Mouse (Mus musculus) frontal cortex, postnatal 10 days (tissue): ENCODE results near the gene Trpm2.
A peak's percentile ranks its signal among the peaks of the same experiment; 100 is the strongest.

Source experiments
- DNase-seq, 2 experiments: peaks; one replicate each; pipeline ENCODE4 v3.0.0; 2022; ENCODE audit warnings: low spot score in 2 of 2, mixed read lengths in 1 of 2

The Trpm2 gene

DNA sequence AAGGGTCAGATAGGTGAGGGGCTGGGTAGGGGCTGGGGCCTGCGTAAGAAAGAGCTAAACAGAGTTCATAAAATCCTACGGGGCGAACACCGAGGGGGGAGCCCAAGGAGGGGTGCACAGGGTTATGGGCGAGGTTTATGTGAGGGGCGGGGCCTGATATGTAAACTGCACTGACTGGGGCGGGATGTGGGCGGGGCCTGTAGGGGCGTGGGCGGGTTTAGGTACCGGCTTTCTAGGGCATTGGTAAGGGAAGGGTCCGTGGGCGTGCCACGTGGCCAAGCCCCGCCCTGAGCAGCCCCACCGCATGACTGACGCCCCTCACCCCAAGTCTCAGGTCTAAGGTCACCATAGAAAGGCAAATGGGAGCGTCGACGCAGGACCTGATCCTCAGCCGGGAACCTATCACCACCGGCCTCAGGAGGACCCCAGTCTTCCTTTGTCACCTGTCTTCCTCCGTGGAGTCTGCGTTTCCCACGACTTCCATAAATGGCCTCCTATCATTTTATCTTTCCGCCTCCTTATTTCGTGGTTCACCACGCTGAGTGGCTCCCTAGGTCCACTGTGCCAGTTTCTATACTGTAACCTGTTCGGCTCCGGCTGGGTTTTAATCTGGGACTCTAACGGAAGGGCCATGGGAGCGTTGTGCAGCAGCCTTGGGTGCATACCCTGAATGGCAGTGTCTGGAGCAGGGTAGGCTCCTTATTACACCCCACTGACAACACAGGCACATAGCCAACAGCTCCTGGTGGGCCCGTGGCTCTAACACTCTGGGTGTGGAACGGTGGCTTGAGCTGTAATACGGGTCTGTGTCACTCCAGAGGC lies 67.3 kb downstream of the Trpm2 start:
- DNase-seq, result peak; percentile 78 to 81

DNA sequence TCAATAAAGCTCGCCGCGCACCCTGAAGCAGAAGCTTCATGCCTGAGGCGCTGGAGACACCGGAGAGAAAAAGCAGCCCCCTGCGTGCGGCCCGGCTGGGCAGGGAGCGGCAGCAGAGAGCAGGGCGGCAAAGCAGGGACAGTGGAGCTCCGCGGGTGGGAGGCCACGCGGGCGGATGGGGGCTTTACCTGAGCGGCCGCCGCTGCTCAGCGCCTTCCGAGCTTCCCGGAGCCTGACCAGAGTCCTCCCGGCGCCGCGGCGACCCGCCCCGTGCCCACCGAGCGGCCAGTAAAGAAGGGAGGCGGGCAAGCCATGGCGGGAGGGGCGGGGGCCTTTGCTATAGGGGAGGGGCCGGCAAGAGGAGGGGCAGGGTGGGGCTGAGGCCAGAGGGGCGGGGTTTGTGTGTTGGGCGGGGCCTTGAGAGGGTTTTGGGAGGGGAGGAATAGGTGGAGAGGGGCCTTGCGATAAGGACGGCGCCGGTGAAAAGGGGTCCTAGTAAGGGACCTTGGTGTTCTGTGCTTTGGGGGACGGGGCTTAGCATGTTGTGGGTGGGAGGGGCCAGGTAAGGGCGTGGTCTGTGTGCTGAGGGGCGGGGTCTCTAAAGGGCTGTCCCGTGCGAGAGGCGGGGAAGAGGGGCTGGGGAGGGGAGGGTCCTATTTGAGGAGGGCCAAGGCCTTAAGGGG lies 68.0 kb downstream of the Trpm2 start, which contains the start of gene Lrrc3:
Gene Lrrc3, minus strand, starts transcription at position 326 of the 683 bp plus-strand sequence.
- DNase-seq, result peak; percentile 42 to 63

GRCm38 (mm10) chr10:77901871-77902210 lies 68.5 kb downstream of the Trpm2 start:
- no peak for DNase-seq

GRCm38 (mm10) chr10:77900903-77901818 lies 69.2 kb downstream of the Trpm2 start:
- peak in 1 of 2 experiments; percentile 25 for DNase-seq

- DNase-seq, result no peak
These were observed 70.2 kb downstream of the Trpm2 start for GRCm38 (mm10) chr10:77900126-77900525.

DNA sequence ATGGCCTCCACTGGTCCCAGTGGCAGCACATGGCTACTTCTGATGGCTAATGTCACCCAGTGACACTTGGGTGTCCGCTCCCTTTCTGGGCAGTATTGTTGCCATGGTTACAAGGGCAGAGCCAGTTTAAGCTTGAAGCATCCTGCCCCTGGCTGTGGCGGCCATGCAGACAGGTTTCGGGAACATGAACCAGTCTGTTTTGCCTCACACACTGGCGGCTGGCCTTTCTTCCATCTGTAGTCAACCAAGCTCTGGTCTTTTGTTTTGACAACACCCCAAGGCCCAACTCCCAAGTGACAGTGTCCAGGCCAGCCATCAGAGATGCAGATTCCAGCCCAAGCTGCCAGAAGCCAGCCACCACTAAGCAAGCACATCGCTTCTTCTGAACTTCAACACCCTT lies 74.8 kb downstream of the Trpm2 start:
- no peak for DNase-seq

- no peak for DNase-seq
These were observed 79.3 kb downstream of the Trpm2 start for GRCm38 (mm10) chr10:77890987-77891565.

GRCm38 (mm10) chr10:77886007-77886747 lies 84.2 kb downstream of the Trpm2 start:
- DNase-seq, result no peak

DNA sequence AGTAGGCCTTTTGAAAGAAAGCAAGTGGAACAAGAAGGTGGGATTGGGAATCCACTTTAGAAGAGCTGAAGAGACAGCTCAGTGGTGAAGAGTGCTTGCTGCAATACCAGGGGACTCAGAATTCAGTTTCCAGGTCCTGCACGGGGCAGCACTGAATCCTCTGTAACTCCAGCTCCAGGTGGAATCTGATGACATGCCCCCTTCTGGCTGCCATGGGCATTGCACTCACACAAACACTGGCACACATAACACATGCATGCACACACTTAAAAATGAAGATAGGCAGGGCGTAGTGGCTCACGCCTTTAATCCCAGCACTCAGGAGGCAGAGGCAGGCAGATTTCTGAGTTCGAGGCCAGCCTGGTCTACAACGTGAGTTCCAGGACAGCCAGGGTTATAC lies 87.8 kb downstream of the Trpm2 start:
- no peak for DNase-seq

DNA sequence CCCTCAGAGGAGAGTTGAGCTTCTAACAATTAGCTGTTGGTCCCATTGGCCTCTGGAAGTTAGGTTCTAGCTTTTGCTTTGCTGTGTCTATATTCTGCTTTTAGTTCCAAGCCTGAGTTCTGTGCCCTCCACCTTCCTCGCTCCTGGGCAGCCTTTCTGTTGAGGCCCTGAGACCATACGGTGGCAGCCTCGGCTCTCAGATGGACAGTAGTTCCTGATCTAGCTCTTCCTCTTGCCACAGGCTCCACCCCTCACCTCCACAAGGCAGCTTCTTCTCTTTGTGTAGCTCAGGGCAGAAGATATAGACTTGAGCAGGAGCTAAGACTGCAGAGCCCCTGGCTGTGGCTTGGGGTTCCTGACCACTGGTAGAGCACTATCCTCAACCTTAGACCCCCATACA lies 90.1 kb downstream of the Trpm2 start:
- DNase-seq, result no peak

DNA sequence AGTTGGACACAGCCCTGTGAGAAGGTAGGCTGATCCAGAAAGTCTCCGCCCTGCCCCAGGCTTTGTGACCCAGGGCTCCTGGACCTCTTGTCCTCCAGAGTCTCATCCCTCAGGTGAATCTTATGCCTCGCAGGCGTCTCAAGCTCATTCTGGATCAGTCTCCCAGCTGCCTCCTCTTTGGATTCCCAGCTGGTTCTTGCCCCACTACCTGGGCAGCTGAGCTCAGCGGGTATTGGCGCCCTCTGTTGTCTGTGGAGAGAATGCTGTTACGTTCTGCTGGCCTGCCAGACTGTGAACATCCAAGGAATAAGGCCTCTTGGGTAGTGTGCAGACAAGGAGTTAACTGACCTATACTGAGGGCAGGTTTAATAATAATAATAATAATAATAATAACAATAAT lies 91.4 kb downstream of the Trpm2 start:
- DNase-seq, result no peak

DNA sequence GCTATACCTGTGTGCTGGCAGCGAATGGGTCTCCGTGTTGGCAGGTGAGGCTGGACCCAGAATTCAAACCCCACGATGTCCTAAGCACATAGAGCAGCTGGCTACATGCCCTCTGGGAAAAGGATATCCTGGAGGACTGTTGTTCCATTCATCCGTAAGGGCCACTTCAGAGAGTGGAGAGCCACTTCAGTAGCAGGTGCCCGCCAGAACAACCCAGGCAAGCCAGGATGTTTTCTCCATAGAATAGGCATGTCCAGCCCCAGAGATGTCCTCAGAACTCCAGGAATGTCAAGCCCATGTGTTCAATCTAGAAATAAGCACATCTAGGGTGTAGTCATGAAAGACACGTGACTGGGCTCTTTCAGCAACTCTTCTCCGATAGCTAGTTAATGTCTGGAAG lies 100.7 kb downstream of the Trpm2 start:
- no peak for DNase-seq

DNA sequence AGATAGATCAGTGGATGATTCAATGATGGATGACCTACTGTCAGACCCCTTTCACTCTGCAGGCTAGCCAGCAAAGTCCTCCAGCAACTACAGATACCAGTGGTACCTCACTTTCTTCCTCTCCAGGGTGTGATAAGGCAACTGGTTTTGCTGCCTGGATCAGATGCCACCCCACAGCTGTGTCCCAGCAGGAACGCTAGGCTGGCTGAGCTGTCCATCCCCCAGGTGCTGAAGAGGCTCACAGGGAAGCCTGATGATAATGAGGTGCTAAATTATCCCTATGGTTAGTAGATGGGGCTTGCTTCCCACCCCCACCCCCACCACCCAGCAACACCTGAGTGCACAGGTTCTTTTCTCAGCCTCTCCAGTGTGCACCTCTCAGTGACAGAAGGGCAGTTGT lies 102.8 kb downstream of the Trpm2 start:
- DNase-seq, result no peak

DNA sequence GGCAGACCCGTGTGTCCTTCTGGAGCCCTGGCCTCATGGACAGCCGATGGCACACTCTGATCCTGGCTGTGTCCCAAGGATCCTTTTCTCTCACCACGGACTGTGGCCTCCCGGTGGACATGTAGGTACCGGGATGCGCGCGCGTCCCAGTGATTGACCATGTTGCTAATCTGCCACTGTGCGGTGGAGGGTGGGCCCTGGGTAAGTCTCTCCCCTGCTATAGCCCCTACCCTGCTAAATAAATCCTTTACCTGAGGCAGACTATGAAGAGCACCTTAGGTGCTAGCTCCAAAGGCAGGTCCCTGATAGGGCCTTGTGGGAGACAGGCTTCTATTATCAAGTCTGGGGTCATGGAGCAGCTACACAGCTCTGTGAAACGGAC lies 105.6 kb downstream of the Trpm2 start:
- no peak for DNase-seq

- no peak for DNase-seq
These were observed 106.1 kb downstream of the Trpm2 start for GRCm38 (mm10) chr10:77864067-77864761.

DNA sequence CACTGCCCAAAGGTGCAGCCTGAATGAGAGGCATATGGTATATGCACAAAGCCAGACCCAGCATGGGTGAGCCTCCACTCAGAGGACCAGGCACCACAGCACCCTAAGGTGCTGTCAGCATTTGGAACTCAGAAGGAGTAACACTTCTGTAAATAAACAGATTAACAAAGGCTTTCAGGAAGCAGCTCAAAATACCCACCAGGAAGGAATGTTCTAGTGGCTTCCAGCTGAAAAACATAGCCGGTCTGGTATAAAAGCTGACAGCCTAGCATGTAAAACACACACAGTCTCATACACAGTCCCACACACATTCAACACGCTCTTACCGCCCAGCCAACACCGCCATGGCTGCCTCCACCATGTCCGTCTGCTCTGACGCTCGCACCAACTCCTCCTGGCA lies 108.7 kb downstream of the Trpm2 start, which contains the start of gene Gm3285:
Gene Gm3285, plus strand, starts transcription at position 301 of the 400 bp plus-strand sequence.
- no peak for DNase-seq
